28 mouse cellular contexts compared by ENCODE assay signal in the genomic region with DNA sequence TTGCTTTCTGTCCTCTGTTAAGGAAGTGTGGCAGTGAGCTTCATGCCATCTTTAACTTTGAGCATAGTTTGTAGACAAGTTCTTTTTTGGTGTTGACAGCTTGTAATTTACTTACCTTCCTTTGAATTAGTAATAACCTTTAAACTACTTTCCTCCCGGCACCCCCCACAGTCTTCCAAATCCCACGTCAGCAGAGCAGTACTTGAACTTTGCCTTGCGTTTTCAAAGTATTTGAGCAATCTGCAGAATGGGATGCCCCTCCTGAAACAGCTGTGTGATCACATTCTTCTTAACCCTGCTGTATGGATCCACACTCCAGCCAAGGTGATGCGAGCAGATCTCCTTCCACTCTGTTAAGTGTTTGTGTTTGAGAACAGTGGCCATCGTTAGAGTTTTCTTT.
DNase-seq lines count a peak whose midpoint lies in the region; ATAC-seq and TF ChIP-seq lines count a peak whose summit lies in the region.
"Had no signal": no experiment of that assay in that cellular context is flagged by ENCODE, and none has a peak within 500 bp of the region (broad histone marks: within the 10 kb centered on the region; RNA-seq: fewer than 3 reads in every experiment).

No protein-coding gene starts in this region.

- no peak overlapping the region for H3K4me3 ChIP-seq in kidney, adult 2 months (ENCODE audit: insufficient read depth, low read depth, low read length)
- H3K4me3 ChIP-seq in embryonic facial prominence, embryonic 10.5 days, result no peak overlapping the region
- H3K4me3 ChIP-seq in limb, embryonic 12.5 days (replicated peaks), result no peak overlapping the region
- H3K4me3 ChIP-seq: embryonic facial prominence, embryonic 15.5 days; forebrain, embryonic 12.5 days; layer of hippocampus, adult 2 months; midbrain, embryonic 13.5 days; neural tube, embryonic 13.5 days had no signal

- TF ChIP-seq CTCF in kidney, adult 2 months (conservative IDR thresholded peaks at IDR 0.05; ENCODE audit: insufficient read depth, insufficient read length, low read depth, low read length), result no peak

- H3K9ac ChIP-seq in limb, embryonic 12.5 days (replicated peaks), result no peak overlapping the region
- H3K9ac ChIP-seq: embryonic facial prominence, embryonic 15.5 days; forebrain, embryonic 12.5 days; liver, embryonic 14.5 days; midbrain, embryonic 13.5 days; neural tube, embryonic 13.5 days had no signal

- 49% methylated on average over 5 of the region's 5 CpGs for whole genome bisulfite sequencing in kidney, adult 2 months
- WGBS in embryonic facial prominence, embryonic 10.5 days, result 55% methylated on average over 5 of the region's 5 CpGs
- 28% methylated on average over 5 of the region's 5 CpGs for WGBS in limb, embryonic 12.5 days

- H3K4me2 ChIP-seq in limb, embryonic 12.5 days, result no peak overlapping the region
- H3K4me2 ChIP-seq: embryonic facial prominence, embryonic 15.5 days; forebrain, embryonic 12.5 days; midbrain, embryonic 13.5 days; neural tube, embryonic 13.5 days had no signal

- no peaks in the 10 kb centered on the region for H3K4me1 ChIP-seq in kidney, adult 2 months (ENCODE audit: control insufficient read depth, insufficient read depth, low read length)
- peaks cover 23% of the 10 kb centered on the region for H3K4me1 ChIP-seq in embryonic facial prominence, embryonic 10.5 days
- peaks cover 18% of the 10 kb centered on the region for H3K4me1 ChIP-seq in limb, embryonic 12.5 days (replicated peaks)
- H3K4me1 ChIP-seq: embryonic facial prominence, embryonic 15.5 days; midbrain, embryonic 13.5 days; neural tube, embryonic 13.5 days had no signal

- ATAC-seq in limb, embryonic 12.5 days (ENCODE audit: insufficient number of reproducible peaks, insufficient read depth, low FRiP score, low TSS enrichment, low read depth), result no peak
- ATAC-seq: activated CD4-positive, CD25-positive, alpha-beta regulatory T cell, adult 4 months; hindbrain, postnatal 0 days; intestine, postnatal 0 days; midbrain, embryonic 13.5 days had no signal

- no peak for TF ChIP-seq POLR2A in kidney, adult 2 months (IDR thresholded peaks at IDR 0.05; ENCODE audit: low read depth, low read length)

- peak; percentile 57 for DNase-seq in kidney, adult 2 months
- no peak for DNase-seq in kidney, postnatal 4 days
- peak; percentile 16 for DNase-seq in embryonic facial prominence, embryonic 10.5 days (ENCODE audit: low spot score)
- peak; percentile 44 for DNase-seq in forelimb bud, embryonic 11.5 days (ENCODE audit: low read depth, low spot score)
- no peak for DNase-seq in urinary bladder, adult 18-20 months (ENCODE audit: low spot score in 2 of 2)
- DNase-seq: adrenal gland, adult 2 months; adrenal gland, postnatal 36 days; B cell, adult 2 months; cerebellum, adult 18-20 months; cerebellum, postnatal 14 days; gastrocnemius, postnatal 14 days; heart, postnatal 14 days; liver; lung, adult 2 months; lung, postnatal 10 days; thymus, adult 2 months; thymus, postnatal 36 days had no signal

- no peaks in the 10 kb centered on the region for H3K27me3 ChIP-seq in kidney, adult 2 months (replicated peaks; ENCODE audit: control insufficient read depth, insufficient read depth, low read length)
- H3K27me3 ChIP-seq in embryonic facial prominence, embryonic 10.5 days (replicated peaks; ENCODE audit: low read depth, poor library complexity, severe bottlenecking), result no peaks in the 10 kb centered on the region
- H3K27me3 ChIP-seq in limb, embryonic 12.5 days, result no peaks in the 10 kb centered on the region
- H3K27me3 ChIP-seq: embryonic facial prominence, embryonic 15.5 days; forebrain, embryonic 12.5 days; midbrain, embryonic 13.5 days; neural tube, embryonic 13.5 days had no signal

- H3K9me3 ChIP-seq in embryonic facial prominence, embryonic 10.5 days, result no peaks in the 10 kb centered on the region
- H3K9me3 ChIP-seq in limb, embryonic 12.5 days, result no peaks in the 10 kb centered on the region
- H3K9me3 ChIP-seq: embryonic facial prominence, embryonic 15.5 days; forebrain, embryonic 12.5 days; midbrain, embryonic 13.5 days; neural tube, embryonic 13.5 days had no signal

- H3K27ac ChIP-seq in kidney, adult 2 months (ENCODE audit: insufficient read depth, low read depth, low read length), result no peak overlapping the region
- H3K27ac ChIP-seq in embryonic facial prominence, embryonic 10.5 days (replicated peaks), result no peak overlapping the region
- peak overlapping the region; percentile 18; the same call in 1 of the 2 replicates for H3K27ac ChIP-seq in limb, embryonic 12.5 days
- H3K27ac ChIP-seq: embryonic facial prominence, embryonic 15.5 days; forebrain, embryonic 12.5 days; hindbrain, postnatal 0 days; layer of hippocampus, adult 2 months; liver, embryonic 14.5 days; macrophage; midbrain, embryonic 13.5 days; neural tube, embryonic 13.5 days had no signal

- no peaks in the 10 kb centered on the region for H3K36me3 ChIP-seq in kidney, adult 2 months (ENCODE audit: control insufficient read depth, insufficient read depth, low read length)
- H3K36me3 ChIP-seq in embryonic facial prominence, embryonic 10.5 days (replicated peaks), result no peaks in the 10 kb centered on the region
- H3K36me3 ChIP-seq in limb, embryonic 12.5 days, result no peaks in the 10 kb centered on the region
- H3K36me3 ChIP-seq: embryonic facial prominence, embryonic 15.5 days; forebrain, embryonic 12.5 days; midbrain, embryonic 13.5 days; neural tube, embryonic 13.5 days had no signal

Comparison
In these comparisons a context has a peak if more than half of its experiments do, and no peak if none do; other contexts are left out.
1. DNase-seq: peak in kidney, adult 2 months (single experiment), embryonic facial prominence, embryonic 10.5 days (single experiment) and forelimb bud, embryonic 11.5 days (single experiment); none in kidney, postnatal 4 days (0 of 2) and urinary bladder, adult 18-20 months (0 of 2).